Mouse (Mus musculus): ENCODE results near the gene Ubc.
"Not testable (repeated sequence)": the region's sequence is repeated elsewhere in the genome, so short reads cannot be mapped to it uniquely, and the experiment has no call there.

Ubc gene

GRCm38 (mm10) chr5:125389579-125390441 lies at the start of gene Ubc:
Ubc (minus strand) TSS chr5:125390202.
- DNase-seq: peak; percentile 92

GRCm38 (mm10) chr5:125434347-125434746 lies 44.3 kb upstream of the Ubc start:
- DNase-seq: peak; percentile 49

GRCm38 (mm10) chr5:125433793-125434337 lies 43.9 kb upstream of the Ubc start, which contains the start of gene Dhx37:
Dhx37 (minus strand) TSS chr5:125434121.
- DNase-seq: peak; percentile 95

- not testable (repeated sequence) for DNase-seq
These were observed 42.3 kb upstream of the Ubc start for GRCm38 (mm10) chr5:125432324-125432723.

- no peak for DNase-seq
These were observed 36.3 kb upstream of the Ubc start for GRCm38 (mm10) chr5:125426343-125426742.

- no peak for DNase-seq
These were observed 35.8 kb upstream of the Ubc start for GRCm38 (mm10) chr5:125425698-125426276.

GRCm38 (mm10) chr5:125419124-125419523 lies 29.1 kb upstream of the Ubc start:
- DNase-seq: no peak

GRCm38 (mm10) chr5:125418636-125419035 lies 28.6 kb upstream of the Ubc start:
- no peak for DNase-seq

GRCm38 (mm10) chr5:125416183-125416582 lies 26.2 kb upstream of the Ubc start:
- DNase-seq: no peak

GRCm38 (mm10) chr5:125413763-125414162 lies 23.8 kb upstream of the Ubc start:
- no peak for DNase-seq

GRCm38 (mm10) chr5:125412536-125412935 lies 22.5 kb upstream of the Ubc start:
- not testable (repeated sequence) for DNase-seq

- DNase-seq: peak; percentile 94
These were observed 22.0 kb upstream of the Ubc start for GRCm38 (mm10) chr5:125411972-125412530.

- DNase-seq: peak; percentile 47
These were observed 19.5 kb upstream of the Ubc start for GRCm38 (mm10) chr5:125409348-125410090.

- DNase-seq: peak; percentile 92
These were observed 18.8 kb upstream of the Ubc start for GRCm38 (mm10) chr5:125408842-125409241.

- DNase-seq: no peak
These were observed 18.0 kb upstream of the Ubc start for GRCm38 (mm10) chr5:125407910-125408575.

GRCm38 (mm10) chr5:125407020-125407830 lies 17.2 kb upstream of the Ubc start:
- DNase-seq: no peak

GRCm38 (mm10) chr5:125406322-125407016 lies 16.5 kb upstream of the Ubc start:
- DNase-seq: peak; percentile 72

- DNase-seq: peak; percentile 88
These were observed 15.7 kb upstream of the Ubc start for GRCm38 (mm10) chr5:125405546-125406248.

GRCm38 (mm10) chr5:125404903-125405545 lies 15.0 kb upstream of the Ubc start:
- peak; percentile 61 for DNase-seq

GRCm38 (mm10) chr5:125404536-125404902 lies 14.5 kb upstream of the Ubc start:
- DNase-seq: no peak

Data from thymus, postnatal 4 days (tissue).